Mouse (Mus musculus): ENCODE measurements around the gene Zmym2. TPM values are rescaled to one million over a fixed set of nuclear protein-coding genes. Genes with fewer than 3 reads are reported as not detected.

Gene Zmym2
- 15.0 and 18.4 TPM in 2 replicates for polyA plus RNA-seq (2021; fragmentation: Nextera tagmentation)
- long read RNA-seq, experiment 1, partial matches to known transcripts, result 22 of 25 reads
- long read RNA-seq, experiment 1, other reads (novel, unspliced or antisense), result 2 of 25 reads
- long read RNA-seq, experiment 2, full-length matches to known transcripts, result 2 of 75 reads
- long read RNA-seq, experiment 2, partial matches to known transcripts, result 19 of 75 reads
- long read RNA-seq, experiment 2, other reads (novel, unspliced or antisense), result 54 of 75 reads

GRCm38 (mm10) chr14:56886594-56887513, at the start of gene Zmym2:
Gene Zmym2 (plus strand): TSS chr14:56886653.

Other genes starting within 250 kb of the Zmym2 start
- 43.9 and 49.0 TPM in 2 replicates for gene Mphosph8, start 218.4 kb upstream of the Zmym2 start, polyA plus RNA-seq (2021; fragmentation: Nextera tagmentation)
- 9.5 and 13.2 TPM in 2 replicates for gene Pspc1, start 108.3 kb upstream of the Zmym2 start, polyA plus RNA-seq (2021; fragmentation: Nextera tagmentation)
- gene Zmym5, start 74.9 kb upstream of the Zmym2 start, polyA plus RNA-seq (2021; fragmentation: Nextera tagmentation), result 11.6 and 12.0 TPM in 2 replicates
- gene Gja3, start 171.4 kb downstream of the Zmym2 start, polyA plus RNA-seq (2021; fragmentation: Nextera tagmentation), result 0.45 and 0.89 TPM in 2 replicates
- gene Gjb2, start 218.0 kb downstream of the Zmym2 start, polyA plus RNA-seq (2021; fragmentation: Nextera tagmentation), result 4.7 and 4.9 TPM in 2 replicates
- 0.64 and 0.67 TPM in 2 replicates for gene Gm4491, start 229.2 kb downstream of the Zmym2 start, polyA plus RNA-seq (2021; fragmentation: Nextera tagmentation)
- 96.3 and 112 TPM in 2 replicates for gene Gjb6, start 247.0 kb downstream of the Zmym2 start, polyA plus RNA-seq (2021; fragmentation: Nextera tagmentation)

Measured in layer of hippocampus, adult 6 months (tissue).